ENCODE assay signal across 46 mouse cellular contexts in the genomic region with DNA sequence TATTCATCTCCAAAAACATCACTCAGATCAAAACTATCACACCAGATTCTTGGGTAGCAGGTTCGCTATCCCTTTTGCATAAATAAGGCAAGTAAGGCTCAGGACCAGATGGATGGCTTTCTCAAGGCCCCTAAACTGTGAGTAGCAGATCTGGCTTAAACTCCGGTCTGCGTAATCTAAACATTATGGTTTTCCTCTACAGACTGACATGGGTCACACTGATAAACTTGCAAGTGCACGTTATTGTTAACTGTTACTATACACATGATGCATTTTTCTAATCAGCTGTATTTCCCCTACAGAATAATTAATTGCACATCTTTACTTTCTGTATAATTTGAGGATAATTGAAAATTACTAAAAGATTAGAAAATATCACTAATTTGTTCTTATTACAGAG. TPM values are rescaled to one million over a fixed set of nuclear protein-coding genes. Genes with fewer than 3 reads are reported as not detected.
"Had no signal": no experiment of that assay in that cellular context is flagged by ENCODE, and none has a peak within 500 bp of the region (broad histone marks: within the 10 kb centered on the region; RNA-seq: fewer than 3 reads in every experiment).

No protein-coding gene starts in this region.

- H3K9me3 ChIP-seq: limb, embryonic 10.5 days; limb, embryonic 12.5 days; limb, embryonic 13.5 days; limb, embryonic 15.5 days; liver, embryonic 12.5 days; liver, embryonic 13.5 days; liver, embryonic 15.5 days; lung, embryonic 15.5 days; megakaryocyte, embryonic 14.5 days; midbrain, embryonic 10.5 days; midbrain, embryonic 12.5 days; midbrain, embryonic 13.5 days; midbrain, embryonic 15.5 days; neural tube, embryonic 12.5 days had no signal

- H3K9ac ChIP-seq: limb, embryonic 12.5 days; limb, embryonic 13.5 days; limb, embryonic 15.5 days; liver, embryonic 12.5 days; liver, embryonic 13.5 days; liver, embryonic 14.5 days; liver, embryonic 15.5 days; liver, postnatal 0 days; lung, embryonic 14.5 days; lung, embryonic 15.5 days; midbrain, embryonic 12.5 days; midbrain, embryonic 13.5 days; midbrain, embryonic 15.5 days; neural tube, embryonic 12.5 days had no signal

- H3K4me1 ChIP-seq: limb, embryonic 10.5 days; limb, embryonic 12.5 days; limb, embryonic 13.5 days; limb, embryonic 15.5 days; liver, embryonic 12.5 days; liver, embryonic 13.5 days; liver, embryonic 15.5 days; lung, embryonic 15.5 days; midbrain, embryonic 10.5 days; midbrain, embryonic 12.5 days; midbrain, embryonic 13.5 days; midbrain, embryonic 15.5 days; neural tube, embryonic 12.5 days had no signal

- H3K27me3 ChIP-seq: limb, embryonic 12.5 days; limb, embryonic 13.5 days; limb, embryonic 15.5 days; liver, embryonic 12.5 days; liver, embryonic 13.5 days; liver, embryonic 15.5 days; lung, embryonic 15.5 days; megakaryocyte, embryonic 14.5 days; midbrain, embryonic 12.5 days; midbrain, embryonic 13.5 days; midbrain, embryonic 15.5 days; neural tube, embryonic 12.5 days had no signal

- H3K36me3 ChIP-seq: limb, embryonic 10.5 days; limb, embryonic 12.5 days; limb, embryonic 13.5 days; limb, embryonic 15.5 days; liver, embryonic 12.5 days; liver, embryonic 13.5 days; liver, embryonic 15.5 days; lung, embryonic 15.5 days; midbrain, embryonic 10.5 days; midbrain, embryonic 12.5 days; midbrain, embryonic 13.5 days; midbrain, embryonic 15.5 days; neural tube, embryonic 12.5 days had no signal

- DNase-seq: left cerebral cortex, postnatal 4 days; liver; liver, embryonic 13.5 days; liver, postnatal 0 days; lung, adult 18-20 months; lung, adult 2 months; lung, embryonic 14.5 days; lung, postnatal 10 days; lung, postnatal 14 days; lung, postnatal 36 days; midbrain, embryonic 14.5 days had no signal

- ATAC-seq: liver, embryonic 12.5 days; liver, postnatal 0 days; lung, postnatal 0 days; midbrain, embryonic 13.5 days; midbrain, embryonic 15.5 days; midbrain, embryonic 16.5 days had no signal

- H3K27ac ChIP-seq: left cerebral cortex, adult 2 months; limb, embryonic 10.5 days; limb, embryonic 12.5 days; limb, embryonic 13.5 days; limb, embryonic 15.5 days; liver, embryonic 12.5 days; liver, embryonic 13.5 days; liver, embryonic 14.5 days; liver, embryonic 15.5 days; lung, embryonic 15.5 days; macrophage; midbrain, embryonic 10.5 days; midbrain, embryonic 12.5 days; midbrain, embryonic 13.5 days; midbrain, embryonic 15.5 days; neural tube, embryonic 12.5 days had no signal

- H3K4me3 ChIP-seq: left cerebral cortex, adult 2 months; limb, embryonic 10.5 days; limb, embryonic 12.5 days; limb, embryonic 13.5 days; limb, embryonic 15.5 days; liver, embryonic 12.5 days; liver, embryonic 13.5 days; liver, embryonic 15.5 days; lung, embryonic 15.5 days; megakaryocyte, embryonic 14.5 days; midbrain, embryonic 10.5 days; midbrain, embryonic 12.5 days; midbrain, embryonic 13.5 days; midbrain, embryonic 15.5 days; myocyte; neural tube, embryonic 12.5 days had no signal

RNA-seq across cellular contexts. Expression of gene Meikin, which starts 27.6 kb away (rescaled TPM):
- total RNA-seq: left cerebral cortex, adult 2 months; left cerebral cortex, adult 8-10 months; left cerebral cortex, postnatal 10 days; left cerebral cortex, postnatal 14 days; left cerebral cortex, postnatal 25 days; left cerebral cortex, postnatal 36 days; left cerebral cortex, postnatal 4 days; liver, adult 2 months; megakaryocyte, adult 5-6 weeks; midbrain, postnatal 0 days; monocyte, adult 5-6 weeks had no signal
- polyA plus RNA-seq: limb, embryonic 10.5 days; limb, embryonic 11.5 days; limb, embryonic 12.5 days; limb, embryonic 13.5 days; limb, embryonic 14.5 days; limb, embryonic 15.5 days; liver, adult 2 months; liver, embryonic 11.5 days; liver, embryonic 12.5 days; liver, embryonic 13.5 days; liver, embryonic 14.5 days; liver, embryonic 15.5 days; liver, embryonic 16.5 days; liver, postnatal 0 days; lung, adult 2 months; lung, embryonic 14.5 days; lung, embryonic 15.5 days; lung, embryonic 16.5 days; lung, postnatal 0 days; macrophage; midbrain, embryonic 10.5 days; midbrain, embryonic 11.5 days; midbrain, embryonic 12.5 days; midbrain, embryonic 13.5 days; midbrain, embryonic 14.5 days; midbrain, embryonic 15.5 days; midbrain, embryonic 16.5 days; midbrain, postnatal 0 days; myocyte; neural tube, embryonic 11.5 days; neural tube, embryonic 12.5 days had no signal
